Mouse (Mus musculus) mature B cell (primary cell): ENCODE data around the gene Scrg1.

Experiments
- in situ Hi-C: fragments of 300-500 bp; cut with MboI; formaldehyde crosslinking; loops from 2 replicates; pipeline ENCODE4 v1.14.3; 2019

Scrg1 gene

DNA sequence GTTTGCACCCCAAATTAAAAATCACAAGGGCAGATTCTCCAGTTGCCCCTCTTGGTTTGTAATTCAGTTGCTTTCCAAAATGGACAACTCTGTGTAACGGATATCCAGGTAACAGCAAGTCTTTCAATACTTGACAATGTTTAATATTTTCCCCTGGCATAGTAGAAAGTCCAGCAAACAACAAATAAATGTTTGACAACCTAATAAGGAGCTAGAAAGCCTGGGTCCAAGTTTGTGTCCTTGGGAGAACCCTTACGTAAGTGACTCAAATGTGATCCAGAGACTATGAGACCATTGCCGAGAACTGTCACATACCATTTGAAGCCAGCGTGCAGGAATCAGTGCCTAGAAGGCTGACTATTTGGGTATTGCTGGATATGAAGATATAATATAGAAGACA lies 3.8 kb upstream of the Scrg1 start:
- in situ Hi-C loops: no loop called here

DNA sequence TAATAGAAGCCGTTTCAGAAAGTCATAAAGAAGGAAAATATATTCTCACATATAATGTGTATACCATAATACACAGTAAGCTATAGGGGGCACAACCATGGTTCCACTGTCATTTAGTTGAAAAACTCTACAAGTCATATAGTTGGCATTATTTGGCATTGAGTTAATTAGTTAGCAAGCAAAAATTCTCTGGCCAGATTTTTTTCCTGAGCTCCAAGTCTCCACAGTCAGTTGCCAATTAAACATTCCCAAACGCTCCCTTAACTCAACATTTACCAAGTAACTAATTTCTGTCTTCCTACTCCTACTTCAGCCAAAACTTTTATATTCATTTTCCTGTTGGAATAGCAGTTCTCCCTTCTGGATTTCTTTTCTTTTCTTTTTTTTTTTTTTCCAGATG lies 2.4 kb upstream of the Scrg1 start:
- in situ Hi-C loops: no loop called here

DNA sequence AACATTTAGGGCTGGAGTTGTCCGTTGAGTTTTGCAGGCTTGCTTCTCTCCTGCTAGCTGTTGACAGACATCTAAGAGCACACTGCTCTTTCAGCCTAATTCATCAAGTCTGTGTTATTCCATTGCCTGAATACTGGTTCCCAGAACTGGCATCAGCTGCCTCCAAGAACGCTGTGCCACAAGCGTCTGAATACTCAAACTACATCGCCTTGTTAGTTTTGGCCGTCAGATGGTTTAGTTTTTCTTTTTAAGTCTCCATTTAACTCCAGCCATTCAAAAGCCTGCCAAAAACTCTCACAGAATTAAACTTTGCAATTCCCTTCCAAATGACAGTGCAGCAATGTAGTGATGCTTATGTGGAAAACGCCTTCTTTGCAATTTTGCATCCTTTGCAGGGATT lies 1.4 kb downstream of the Scrg1 start:
- in situ Hi-C loops: no loop called here

DNA sequence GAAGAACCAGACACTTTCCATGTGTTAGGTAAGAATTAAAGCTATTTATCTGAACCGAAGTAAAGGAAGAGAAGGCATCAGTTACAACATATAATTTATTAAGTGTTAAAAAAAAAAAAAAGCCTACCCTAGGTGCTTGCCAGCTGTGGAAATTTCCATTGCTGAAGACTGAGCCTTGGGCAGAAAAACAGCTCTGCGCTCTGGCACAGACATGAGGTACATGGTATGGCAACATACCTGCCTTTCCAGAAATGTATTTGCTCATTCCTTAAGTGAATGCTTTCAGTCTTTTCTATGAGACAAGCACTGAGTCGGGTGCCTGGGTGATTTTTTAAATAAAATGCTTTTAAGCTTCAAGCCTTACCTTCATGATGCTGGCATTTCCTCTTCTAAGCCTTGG lies 2.2 kb downstream of the Scrg1 start:
- in situ Hi-C loops: no loop called here

DNA sequence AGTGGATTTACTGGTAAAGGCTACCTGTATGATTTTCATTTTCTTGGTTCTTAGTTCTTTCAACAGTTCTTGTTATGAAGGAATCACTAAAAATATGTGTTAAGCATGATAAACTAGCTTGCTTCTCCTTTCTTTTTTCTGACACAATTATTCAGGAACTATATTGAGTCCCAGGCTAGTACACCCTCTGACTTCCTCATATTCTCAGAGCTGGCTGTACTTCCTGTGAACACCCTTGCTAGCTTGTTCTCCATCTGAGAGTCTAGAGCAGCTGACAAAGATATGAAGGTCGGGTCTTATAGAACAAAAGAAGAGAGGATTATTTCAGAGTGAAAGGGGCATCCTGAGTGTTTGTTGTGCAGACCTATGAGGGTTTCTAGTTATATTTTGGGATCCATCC lies 7.1 kb downstream of the Scrg1 start:
- in situ Hi-C loops: no loop called here

DNA sequence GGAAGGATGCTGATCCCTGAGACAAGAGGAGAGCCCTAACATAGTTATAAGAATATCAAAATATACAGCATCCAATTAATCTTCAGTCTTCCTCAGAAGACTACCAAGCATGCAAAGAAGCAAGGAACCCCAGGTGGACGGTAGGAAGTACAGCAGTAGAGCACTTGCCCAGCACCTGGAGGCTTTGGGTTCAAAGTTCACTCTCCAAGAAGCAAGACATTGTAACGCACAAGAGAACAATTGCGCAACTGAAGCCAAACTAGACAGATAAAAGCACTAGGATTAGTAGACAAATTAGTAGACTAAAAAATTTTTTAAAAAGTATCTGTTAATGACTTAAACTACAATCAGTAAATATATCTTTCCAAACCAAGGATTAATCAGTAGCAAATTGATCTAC lies 8.0 kb downstream of the Scrg1 start:
- in situ Hi-C loops: no loop called here

DNA sequence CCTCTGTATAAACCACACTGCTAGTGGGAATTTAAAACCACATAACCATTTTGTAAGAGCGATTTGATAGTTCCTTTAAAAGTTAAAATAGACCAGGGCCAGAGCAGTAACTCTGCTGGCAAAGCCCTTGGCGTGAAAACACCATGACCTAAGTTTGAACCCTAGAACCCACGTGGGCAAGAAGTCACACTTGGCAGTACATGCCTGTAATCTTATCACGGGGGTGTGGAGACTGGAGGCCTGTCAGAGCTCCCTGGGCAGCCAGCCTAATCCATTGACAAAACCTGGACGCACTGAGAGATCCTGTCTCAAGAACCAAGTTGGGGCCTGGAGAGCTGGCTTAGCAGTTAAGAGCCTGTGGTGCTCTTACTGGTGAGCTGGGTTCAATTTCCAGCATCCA lies 12.9 kb downstream of the Scrg1 start:
- in situ Hi-C loops: no loop called here

DNA sequence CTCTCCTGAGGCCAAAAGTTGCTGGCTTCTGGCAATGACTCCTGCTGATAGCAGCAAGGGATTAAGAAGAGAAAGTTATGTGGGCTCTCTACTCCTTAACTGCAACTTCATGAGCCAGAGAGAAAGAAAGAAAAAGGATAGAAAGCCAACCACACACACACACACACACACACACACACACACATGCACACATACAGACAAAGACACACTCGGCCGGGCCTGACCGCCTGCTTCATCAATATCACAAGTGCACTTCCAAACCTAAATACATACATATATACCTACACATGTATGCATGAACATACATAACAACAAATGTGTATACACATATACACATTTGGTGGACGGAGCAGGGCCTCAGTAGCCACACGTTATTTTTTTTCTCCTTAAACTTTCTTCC lies 15.1 kb downstream of the Scrg1 start:
- in situ Hi-C loops: no loop called here

DNA sequence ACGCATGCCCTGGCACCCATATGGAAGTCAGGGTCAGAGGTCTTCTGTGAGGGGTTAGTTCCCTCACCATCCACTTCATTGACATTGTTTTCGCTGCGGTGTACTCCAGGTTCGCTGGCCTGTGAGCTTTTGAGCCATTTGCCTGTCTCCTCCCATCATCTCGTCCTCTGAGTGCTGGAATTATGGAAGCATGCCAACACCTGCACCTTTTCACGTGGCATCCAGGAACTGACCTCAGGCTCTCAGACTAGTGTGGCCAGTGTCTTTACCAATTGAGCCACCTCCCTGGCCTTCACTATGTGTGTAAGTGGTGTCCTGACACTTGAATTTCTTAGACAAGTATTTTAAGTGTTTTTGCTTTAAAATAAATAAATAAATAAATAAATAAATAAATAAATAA lies 18.0 kb downstream of the Scrg1 start:
- in situ Hi-C loops: no loop called here

DNA sequence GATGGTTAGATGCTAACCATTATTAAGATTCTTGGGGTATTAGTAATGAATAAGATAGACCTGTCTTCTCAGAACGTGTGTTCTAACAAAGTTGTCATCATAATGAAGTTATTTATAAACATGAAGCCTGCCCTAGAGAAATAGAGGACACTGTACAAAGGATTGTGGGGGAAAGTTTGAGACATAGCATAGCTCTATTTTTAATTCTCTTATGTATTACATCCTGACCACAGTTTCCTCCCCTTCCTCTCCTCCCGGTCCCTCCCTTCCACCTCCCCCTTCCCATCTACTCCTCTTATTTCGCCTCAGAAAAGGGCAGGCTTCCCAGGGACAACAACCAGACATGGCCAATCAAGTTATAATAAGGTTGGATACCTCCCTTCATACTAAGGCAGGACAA lies 22.7 kb downstream of the Scrg1 start:
- in situ Hi-C loops: loop anchor here (25.0 kb wide), 1 partner anchor 916 kb away; the partner anchor contains the start of genes Cep44 and Fbxo8

DNA sequence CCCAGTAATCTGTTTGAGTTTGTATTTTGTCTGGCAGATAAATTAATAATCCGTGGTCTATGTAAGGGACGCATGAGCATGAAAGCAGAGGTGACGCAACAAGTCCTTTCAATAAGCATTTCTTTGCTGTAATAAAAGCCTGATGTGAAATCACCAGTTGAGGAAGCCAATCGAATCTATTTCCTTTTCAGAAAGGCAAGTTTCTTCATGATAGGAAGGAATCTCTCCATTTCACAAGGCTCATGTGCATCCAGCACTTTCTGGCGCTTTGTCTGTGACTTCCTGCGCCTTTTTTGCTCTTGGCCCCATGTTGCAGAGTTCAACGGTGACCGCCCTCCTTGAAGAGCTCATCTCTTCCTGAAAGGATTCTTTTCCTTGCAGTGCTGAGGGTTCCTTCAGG lies 24.0 kb downstream of the Scrg1 start:
- in situ Hi-C loops: loop anchor here (25.0 kb wide), 1 partner anchor 917 kb away; the partner anchor contains the start of genes Cep44 and Fbxo8

DNA sequence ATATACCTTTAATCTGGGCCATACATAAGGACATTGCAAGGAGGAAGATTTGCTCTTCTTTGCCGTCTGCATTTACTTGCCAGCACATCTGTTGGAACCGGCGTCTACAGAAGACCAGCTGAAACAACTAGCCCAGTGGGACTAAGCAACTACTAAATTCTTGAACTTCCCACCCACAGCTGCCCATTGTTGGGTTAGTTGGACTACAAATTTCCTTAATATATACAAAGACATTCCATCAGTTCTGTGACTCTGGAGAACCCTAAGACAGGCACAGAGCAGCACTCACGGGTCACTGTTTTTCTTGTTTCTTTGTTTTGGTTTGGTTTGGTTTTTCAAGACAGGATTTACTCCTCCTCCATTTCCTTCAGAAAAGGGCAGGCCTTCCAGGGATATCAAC lies 24.9 kb downstream of the Scrg1 start:
- in situ Hi-C loops: loop anchor here (25.0 kb wide), 1 partner anchor 918 kb away; the partner anchor contains the start of genes Cep44 and Fbxo8

DNA sequence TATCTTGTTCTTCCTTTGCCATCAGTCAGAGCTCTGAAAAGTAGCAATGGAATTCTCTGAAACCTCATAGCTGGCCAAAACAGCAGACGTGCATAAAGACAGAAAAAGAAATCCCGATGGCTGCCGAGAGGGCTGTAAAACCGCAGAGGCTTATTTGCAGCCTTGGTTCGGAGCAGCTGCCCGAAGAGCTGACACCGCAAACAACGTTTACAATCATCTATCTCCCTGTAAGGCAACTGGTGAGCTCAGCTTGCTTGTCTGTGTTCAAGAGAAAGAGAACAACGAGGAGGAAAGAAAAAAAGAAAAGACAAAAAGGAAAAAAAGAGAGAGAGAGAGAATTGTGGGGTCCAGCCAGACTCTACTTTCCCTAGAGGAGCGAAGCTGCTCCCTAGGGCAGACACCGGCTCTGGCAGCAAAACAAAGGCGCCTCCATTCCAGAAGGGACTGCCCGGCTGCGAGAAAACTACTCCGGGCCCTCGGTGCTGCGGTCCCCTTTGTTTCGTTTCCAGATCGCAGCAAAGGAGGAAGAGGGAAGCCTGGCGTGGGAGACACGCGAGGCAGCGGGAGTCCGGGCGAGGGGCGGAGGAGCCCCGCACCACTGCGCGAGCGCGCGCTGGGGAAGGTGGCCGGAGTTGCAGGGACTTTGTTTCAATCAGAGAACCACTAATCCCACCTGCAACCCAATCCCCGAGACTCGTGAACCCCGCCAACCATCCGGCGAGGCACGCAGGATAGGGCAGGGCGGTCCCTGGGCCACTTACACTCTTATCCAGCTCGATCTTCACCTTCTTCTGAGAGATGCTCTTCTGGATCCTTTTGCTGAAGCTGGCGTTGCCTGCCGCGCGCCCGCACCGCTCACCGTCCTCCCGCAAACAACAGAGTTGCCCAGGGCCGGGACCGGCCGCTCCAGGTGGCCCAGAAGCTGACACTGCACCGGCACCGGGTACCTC lies 31.0 kb downstream of the Scrg1 start:
- in situ Hi-C loops: loop anchor here (25.0 kb wide), 1 partner anchor 924 kb away; the partner anchor contains the start of genes Cep44 and Fbxo8

DNA sequence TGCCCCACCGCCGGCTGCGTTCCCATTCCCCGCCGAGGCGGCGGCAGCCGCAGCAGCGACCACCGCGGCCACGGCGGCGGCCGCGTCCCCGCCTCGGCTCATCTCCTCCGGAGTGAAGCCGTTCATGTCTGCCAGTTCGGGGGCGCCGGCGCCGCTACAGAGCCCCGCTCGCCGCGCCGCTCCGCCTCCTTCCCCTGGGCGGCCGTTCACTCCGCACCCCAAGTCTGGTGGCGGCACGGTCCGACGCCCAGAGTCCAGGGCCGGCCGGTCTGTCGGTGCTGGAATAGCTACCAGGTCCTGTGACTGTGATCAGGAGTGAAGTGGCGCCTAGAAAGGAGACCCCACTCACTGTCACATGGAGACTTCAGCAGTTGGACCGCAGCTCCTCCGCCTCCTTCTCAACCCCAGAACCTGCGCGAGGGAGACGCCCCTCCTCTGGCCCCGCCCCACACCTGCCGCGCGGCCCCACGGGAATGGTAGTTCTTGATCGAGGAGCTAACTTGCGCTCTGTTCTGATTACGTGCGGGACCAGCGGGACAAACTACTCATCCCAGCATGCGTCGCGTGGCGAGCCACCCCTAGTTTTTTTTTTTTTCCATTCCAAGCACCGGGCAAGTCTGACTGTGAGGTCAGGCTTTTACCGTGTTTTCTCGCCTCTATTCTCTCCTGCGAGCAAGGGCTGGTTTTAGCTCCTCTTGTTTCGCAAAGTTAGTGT lies 31.9 kb downstream of the Scrg1 start, which contains the start of gene Sap30:
Gene Sap30, minus strand, starts transcription at position 420 of the 715 bp plus-strand sequence.
- in situ Hi-C loops: loop anchor here (25.0 kb wide), 1 partner anchor 925 kb away; the partner anchor contains the start of genes Cep44 and Fbxo8

DNA sequence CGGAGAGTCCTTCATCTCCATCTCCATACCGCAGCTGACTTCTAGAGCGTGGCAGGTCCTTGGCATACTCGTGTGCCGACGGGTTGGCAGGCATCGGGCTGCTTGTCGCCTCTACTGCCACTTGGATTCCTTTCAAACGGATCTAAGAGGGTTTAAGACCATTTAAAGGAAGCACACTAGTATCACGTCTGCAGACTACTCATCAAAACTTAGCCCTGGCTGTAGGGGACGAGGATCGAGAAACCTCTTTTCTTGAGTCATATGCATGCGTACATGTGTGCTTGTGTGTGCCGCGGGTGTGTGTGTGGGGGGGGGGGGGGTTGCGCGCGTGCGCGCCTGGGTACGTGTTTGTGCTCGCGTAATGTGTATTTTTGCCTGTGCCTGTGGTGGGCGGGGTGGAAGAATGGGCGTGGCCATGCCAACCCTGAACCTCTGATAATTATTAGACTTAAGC lies 32.6 kb downstream of the Scrg1 start:
- in situ Hi-C loops: loop anchor here (25.0 kb wide), 1 partner anchor 926 kb away; the partner anchor contains the start of genes Cep44 and Fbxo8

DNA sequence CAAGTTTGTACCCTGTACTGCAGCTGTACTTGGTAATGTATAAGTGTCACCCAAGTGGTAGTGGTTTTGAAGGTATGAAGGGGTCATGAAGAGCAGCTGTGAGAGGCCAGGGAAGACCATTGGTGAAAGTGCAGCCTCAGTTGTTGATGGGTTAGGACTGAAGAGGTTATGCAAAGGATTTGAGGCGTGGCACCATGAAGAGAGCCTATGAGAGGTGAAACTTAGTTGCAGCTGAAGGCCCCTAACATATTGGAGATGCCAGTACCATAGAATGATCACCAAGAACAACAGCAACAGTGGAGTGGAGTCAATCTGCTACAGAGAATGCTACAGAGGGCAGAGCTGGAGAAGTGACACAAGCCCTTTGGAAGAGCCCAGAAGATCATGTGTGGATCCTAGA lies 33.6 kb downstream of the Scrg1 start:
- in situ Hi-C loops: loop anchor here (25.0 kb wide), 1 partner anchor 927 kb away; the partner anchor contains the start of genes Cep44 and Fbxo8

DNA sequence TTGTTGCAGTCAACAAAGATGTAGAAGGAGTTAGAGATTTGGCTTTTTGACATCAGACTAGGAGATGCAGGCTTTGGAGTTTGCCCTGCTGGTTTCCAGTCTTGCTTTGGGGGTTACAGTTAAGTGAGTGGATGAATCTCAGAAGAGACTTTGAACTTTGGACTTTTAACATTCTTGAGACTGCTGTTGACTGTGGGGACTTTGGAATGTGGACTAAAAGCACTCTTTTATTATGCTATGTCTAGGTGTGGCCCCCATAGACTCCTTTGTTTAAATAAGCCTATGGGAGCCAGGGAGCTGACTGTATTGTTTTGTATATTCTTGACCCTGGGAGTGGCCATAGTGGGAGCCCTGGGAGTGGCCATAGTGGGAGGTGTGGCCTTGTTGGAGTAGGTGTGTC lies 34.2 kb downstream of the Scrg1 start:
- in situ Hi-C loops: loop anchor here (25.0 kb wide), 1 partner anchor 928 kb away; the partner anchor contains the start of genes Cep44 and Fbxo8

DNA sequence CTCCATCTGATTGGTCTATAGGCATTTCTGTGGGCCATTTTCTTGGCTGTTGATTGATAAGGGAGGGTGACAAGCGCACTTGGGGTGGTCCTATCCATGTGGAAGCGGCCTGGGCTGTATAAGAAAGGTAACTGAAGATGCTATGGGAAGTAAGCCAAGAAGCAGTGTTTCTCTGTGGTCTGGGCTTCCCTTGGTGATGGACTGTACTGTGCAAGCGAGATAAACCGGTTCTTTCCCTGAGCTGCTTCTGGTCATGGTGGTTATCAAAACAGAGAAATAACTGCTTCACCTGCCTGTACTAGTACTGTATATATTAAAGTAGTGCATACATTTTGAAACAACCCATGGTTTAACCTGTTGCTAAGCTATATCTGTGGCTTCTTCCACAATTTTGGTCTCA lies 36.1 kb downstream of the Scrg1 start:
- in situ Hi-C loops: loop anchor here (25.0 kb wide), 1 partner anchor 930 kb away; the partner anchor contains the start of genes Cep44 and Fbxo8

DNA sequence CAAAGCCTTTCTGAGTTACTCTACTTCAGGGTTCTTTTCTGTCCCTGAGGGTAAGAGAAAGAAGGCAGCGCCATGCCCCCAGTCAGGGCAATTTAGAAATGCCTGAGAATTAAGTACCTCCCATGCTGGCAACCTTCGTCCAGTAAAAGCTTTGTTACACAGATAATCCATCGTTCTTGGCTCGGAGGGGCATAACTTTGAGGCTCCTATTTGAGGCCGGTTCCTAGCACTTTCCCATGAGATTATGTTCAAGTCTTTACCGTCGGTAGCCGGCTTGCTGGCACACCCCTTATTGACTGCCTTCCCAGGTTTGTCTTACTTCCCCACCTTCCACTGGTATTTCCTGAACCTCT lies 42.7 kb downstream of the Scrg1 start:
- in situ Hi-C loops: loop anchor here (25.0 kb wide), 1 partner anchor 936 kb away; the partner anchor contains the start of genes Cep44 and Fbxo8

DNA sequence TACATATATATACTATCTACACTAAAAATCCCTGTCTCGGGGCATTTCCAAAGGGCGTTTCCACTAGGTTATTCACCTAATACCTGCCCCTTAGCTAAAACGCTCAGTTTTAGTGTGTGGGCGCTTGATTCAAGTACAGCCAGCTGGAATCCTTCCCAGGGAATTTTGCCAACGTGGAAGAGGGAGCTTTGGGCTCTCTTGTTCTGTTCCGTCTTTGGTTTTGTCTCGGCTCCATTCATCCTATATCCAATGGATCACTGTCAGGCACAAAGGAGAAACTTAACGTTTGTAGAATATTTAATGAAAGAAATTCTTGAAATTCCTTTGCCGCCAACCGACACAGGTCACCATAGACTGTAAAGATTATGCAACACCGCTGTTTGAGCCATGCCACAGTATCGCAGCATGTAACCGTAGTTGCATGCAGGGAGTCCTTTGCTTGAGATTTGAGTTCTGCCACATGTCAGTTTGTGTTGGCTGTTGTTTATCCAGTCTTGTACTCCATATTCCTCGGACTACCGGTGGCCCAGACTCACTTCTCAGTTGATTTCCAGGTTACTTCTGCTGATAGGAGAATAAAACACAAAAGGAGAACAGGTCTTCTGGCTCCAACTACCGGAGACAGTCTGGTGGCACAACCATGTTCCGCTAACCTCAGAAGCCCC lies 43.3 kb downstream of the Scrg1 start:
- in situ Hi-C loops: loop anchor here (25.0 kb wide), 1 partner anchor 937 kb away; the partner anchor contains the start of genes Cep44 and Fbxo8

DNA sequence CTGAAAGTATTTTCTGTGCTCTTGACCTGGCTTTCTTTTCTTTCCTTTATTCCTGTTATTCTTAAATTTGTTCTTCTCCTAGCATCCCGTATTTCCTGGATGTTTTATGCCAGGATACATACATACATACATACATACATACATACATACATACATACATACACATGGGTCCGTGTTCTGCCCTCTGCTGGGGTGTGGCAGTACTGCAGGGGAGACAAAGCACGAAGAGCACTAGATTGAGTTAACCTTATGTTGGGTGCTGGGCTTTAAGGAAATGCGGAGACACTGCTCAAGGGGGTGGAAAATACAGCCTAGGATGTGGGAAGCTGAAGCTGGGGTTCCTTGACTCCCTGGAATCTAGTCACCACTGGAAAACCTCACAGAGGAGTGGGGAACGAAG lies 47.9 kb downstream of the Scrg1 start:
- in situ Hi-C loops: loop anchor here (10.0 kb wide), 1 partner anchor 151 kb away; the partner anchor contains the start of gene Galnt7
